Mouse (Mus musculus) C2C12 (cell line): ENCODE measurements around the gene Lsamp. TPM values are rescaled to one million over a fixed set of nuclear protein-coding genes. Genes with fewer than 3 reads are reported as not detected.
"Not testable (repeated sequence)": the region's sequence is repeated elsewhere in the genome, so short reads cannot be mapped to it uniquely, and the experiment has no call there.

Experiments used
- H3K27me3 ChIP-seq: one replicate; pipeline ENCODE4 v1.6.1; 2011; ENCODE audit not compliant: control insufficient read depth, insufficient read depth, insufficient read length
- H3K36me3 ChIP-seq: one replicate; pipeline ENCODE4 v1.6.1; 2011; ENCODE audit not compliant: control insufficient read depth, insufficient read depth
- H3K4me3 ChIP-seq: one replicate; pipeline ENCODE4 v1.5.1; 2011; ENCODE audit warnings: mild to moderate bottlenecking, control low read depth; ENCODE audit not compliant: poor library complexity, insufficient read depth, severe bottlenecking
- H3K79me2 ChIP-seq: one replicate; pipeline ENCODE4 v1.6.1; 2011; ENCODE audit not compliant: control insufficient read depth, insufficient read depth
- H3K79me3 ChIP-seq: one replicate; pipeline ENCODE4 v1.6.1; 2011; ENCODE audit warnings: low read depth, control low read depth
- H3ac ChIP-seq: one replicate; pipeline ENCODE3; 2011; ENCODE audit warnings: low read depth; ENCODE audit not compliant: control insufficient read depth, insufficient read length
- CEBPB ChIP-seq: IDR thresholded peaks from one replicate; pipeline ENCODE4 v1.6.1; 2011; ENCODE audit warnings: low read depth, mild to moderate bottlenecking, control low read depth, moderate library complexity
- CTCF ChIP-seq: IDR thresholded peaks from one replicate; pipeline ENCODE4 v1.5.1; 2011; ENCODE audit not compliant: control insufficient read depth, insufficient read depth, insufficient read length
- FOSL1 ChIP-seq: IDR thresholded peaks from one replicate; pipeline ENCODE4 v1.8.0; 2011; ENCODE audit warnings: mild to moderate bottlenecking, low read length; ENCODE audit not compliant: poor library complexity, insufficient read depth, severe bottlenecking
- MAX ChIP-seq: IDR thresholded peaks from one replicate; pipeline ENCODE4 v1.6.1; 2011; ENCODE audit warnings: mild to moderate bottlenecking, control low read depth
- MYOD1 ChIP-seq: IDR thresholded peaks from one replicate; pipeline ENCODE4 v1.6.1; 2011; ENCODE audit warnings: low read depth; ENCODE audit not compliant: control insufficient read depth, insufficient read length
- MYOG ChIP-seq: IDR thresholded peaks from one replicate; pipeline ENCODE4 v1.6.1; 2011; ENCODE audit not compliant: control insufficient read depth, insufficient read length; ENCODE audit errors: extremely low read depth
- USF1 ChIP-seq: IDR thresholded peaks from one replicate; pipeline ENCODE4 v1.6.1; 2011; ENCODE audit warnings: low read depth, mild to moderate bottlenecking, control low read depth, moderate library complexity
- polyA plus RNA-seq: library from polyadenylated mRNA; unstranded; fragments of >200 nt; fragmentation: generic; extraction: Trizol; gene quantifications from one replicate; pipeline ENCODE4 v1.2.1, GENCODE M21; 2012; ENCODE audit warnings: missing spikeins

The Lsamp gene
- polyA plus RNA-seq, 1 experiment: not detected

DNA sequence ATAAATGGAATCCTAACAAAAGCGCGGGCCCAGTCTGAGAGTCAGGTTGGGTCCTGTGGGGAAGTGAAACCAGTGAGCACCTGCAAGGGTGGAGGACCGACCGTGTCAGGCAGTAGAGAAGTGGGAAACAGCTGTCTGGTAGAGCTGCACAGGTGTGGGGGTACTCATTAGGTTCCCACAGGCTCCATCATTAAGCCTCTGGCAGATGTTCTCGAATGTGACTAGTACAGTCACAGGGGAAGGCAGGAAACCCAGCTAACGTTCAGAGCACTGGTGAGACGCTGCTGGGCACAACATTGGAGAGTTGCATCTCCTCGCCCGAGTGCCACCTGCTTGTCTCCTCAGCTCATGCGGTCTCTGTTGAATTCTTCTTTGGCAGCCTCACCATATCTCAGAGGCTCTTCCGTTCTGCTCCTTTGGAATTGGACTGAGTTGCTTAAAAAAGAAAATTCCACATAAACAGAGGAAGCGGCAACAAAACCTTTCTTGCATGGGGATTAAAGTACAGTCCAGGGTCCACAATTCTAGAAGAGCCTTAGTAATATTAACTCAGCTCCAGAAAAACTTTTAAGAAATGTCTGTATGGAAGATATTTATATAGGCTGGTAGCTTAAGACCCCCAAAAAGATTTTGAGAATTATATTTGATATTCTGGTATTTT is 588.1 kb downstream of the Lsamp start:
- Histone ChIP-seq H3ac (no peak overlapping the region), H3K36me3 (no peaks in the 10 kb centered on the region), H3K79me2 (no peaks in the 10 kb centered on the region), H3K27me3 (no peaks in the 10 kb centered on the region), H3K4me3 (no peak overlapping the region), H3K79me3 (no peaks in the 10 kb centered on the region)
- no peak for TF ChIP-seq MAX
- TF ChIP-seq CTCF: no peak
- no peak for TF ChIP-seq MYOG
- no peak for TF ChIP-seq CEBPB
- no peak for TF ChIP-seq FOSL1
- no peak for TF ChIP-seq MYOD1

DNA sequence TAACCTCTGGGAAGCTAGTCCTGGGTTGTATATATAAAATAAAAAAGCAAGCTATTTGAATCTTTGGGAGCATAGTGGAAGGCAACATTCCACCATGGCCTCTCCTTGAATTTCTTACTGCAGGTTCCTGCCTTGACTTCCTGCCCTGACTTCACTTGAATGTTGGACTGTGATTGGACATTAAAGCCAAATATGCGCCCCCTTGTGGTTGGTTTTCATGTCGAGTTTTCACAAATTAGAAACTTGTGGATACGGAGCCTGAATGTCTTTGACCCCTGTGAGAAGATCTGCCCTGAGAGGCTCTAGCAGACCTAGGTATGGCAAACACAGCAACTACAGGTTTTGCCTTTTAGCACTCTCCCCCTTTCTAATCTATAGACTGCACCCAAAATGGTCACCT is 597.9 kb downstream of the Lsamp start:
- Histone ChIP-seq H3ac (no peak overlapping the region), H3K27me3 (no peaks in the 10 kb centered on the region), H3K79me2 (no peaks in the 10 kb centered on the region), H3K36me3 (no peaks in the 10 kb centered on the region), H3K79me3 (no peaks in the 10 kb centered on the region), H3K4me3 (no peak overlapping the region)
- no peak for TF ChIP-seq MAX
- TF ChIP-seq USF1: no peak
- TF ChIP-seq CEBPB: no peak
- no peak for TF ChIP-seq MYOD1
- no peak for TF ChIP-seq MYOG
- no peak for TF ChIP-seq CTCF
- no peak for TF ChIP-seq FOSL1

DNA sequence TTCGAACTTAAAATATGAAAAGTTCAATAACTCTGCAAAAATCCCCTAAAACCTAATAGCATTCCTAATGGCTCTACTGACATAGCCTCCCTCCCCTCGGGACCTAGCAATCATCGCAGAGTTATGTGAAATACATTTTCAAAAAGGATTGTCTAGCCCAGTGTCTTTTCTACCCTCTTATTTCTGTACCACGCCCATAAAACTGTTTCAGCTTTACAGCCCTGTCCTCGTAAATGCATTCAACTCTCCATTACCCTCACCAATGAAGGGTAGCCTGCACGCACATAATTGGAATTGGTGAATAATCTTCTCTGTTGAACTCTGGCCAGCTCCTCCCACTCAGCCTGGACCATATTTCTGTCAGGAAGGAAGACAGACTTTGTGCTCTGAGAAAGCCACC is 609.0 kb downstream of the Lsamp start:
- H3K27me3 ChIP-seq: no peaks in the 10 kb centered on the region
- no peaks in the 10 kb centered on the region for H3K36me3 ChIP-seq
- H3K79me3 ChIP-seq: no peaks in the 10 kb centered on the region
- H3ac ChIP-seq: no peak overlapping the region
- no peaks in the 10 kb centered on the region for H3K79me2 ChIP-seq
- TF ChIP-seq MYOD1: no peak
- no peak for TF ChIP-seq CTCF
- TF ChIP-seq MYOG: no peak
- no peak for TF ChIP-seq USF1
- no peak for TF ChIP-seq FOSL1
- TF ChIP-seq MAX: no peak
- no peak for TF ChIP-seq CEBPB
- no peak overlapping the region for H3K4me3 ChIP-seq

DNA sequence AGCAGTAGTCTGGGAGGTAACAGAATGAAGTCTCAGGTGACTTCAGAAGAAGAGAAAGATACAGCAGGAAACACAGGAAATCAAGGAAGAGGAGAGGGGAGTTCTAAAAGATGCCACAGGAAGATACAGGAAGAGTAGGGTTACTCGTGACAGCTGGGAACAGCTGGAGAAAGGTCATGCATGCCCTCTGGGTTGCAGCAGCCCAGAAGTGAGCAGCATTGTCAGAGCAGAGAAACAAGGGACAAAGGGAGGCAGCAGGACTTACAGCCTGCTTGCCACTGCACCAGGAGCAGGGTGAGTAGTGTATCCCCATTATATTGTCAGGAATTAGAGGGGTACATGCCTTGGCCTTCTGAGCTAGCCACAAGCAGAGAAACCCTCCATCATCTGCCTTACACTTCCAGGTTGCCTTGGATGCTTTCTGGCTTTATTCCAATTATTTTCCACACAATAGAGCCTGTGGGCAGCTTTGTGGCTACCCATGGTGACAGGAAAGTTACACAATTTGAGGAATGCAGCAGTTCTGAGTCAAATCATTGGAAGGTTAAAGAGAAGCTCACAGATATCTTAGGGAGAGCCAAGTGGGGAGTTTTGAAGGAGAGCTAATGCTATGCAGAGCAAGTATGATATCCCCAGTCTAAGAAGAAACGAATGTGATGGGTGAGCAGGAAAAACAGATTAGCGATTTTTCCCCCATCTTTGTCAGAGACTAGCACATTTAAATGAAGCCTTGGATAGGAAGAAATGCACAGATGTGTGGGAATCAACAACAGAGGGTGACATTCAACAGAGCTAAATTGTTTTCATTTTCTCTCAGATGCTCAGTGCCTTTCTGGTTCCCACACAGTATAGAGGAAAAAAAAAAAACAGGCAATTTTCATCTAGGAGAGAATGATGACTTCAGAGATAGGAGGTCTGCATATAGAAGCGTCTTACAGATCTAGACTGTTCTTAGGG is 617.5 kb downstream of the Lsamp start:
- no peaks in the 10 kb centered on the region for H3K27me3 ChIP-seq
- no peak for TF ChIP-seq MYOD1
- TF ChIP-seq USF1: no peak
- TF ChIP-seq MAX: no peak
- TF ChIP-seq CEBPB: no peak
- no peak for TF ChIP-seq CTCF
- no peak for TF ChIP-seq FOSL1
- TF ChIP-seq MYOG: no peak
- H3ac ChIP-seq: no peak overlapping the region
- H3K79me3 ChIP-seq: no peaks in the 10 kb centered on the region
- H3K79me2 ChIP-seq: no peaks in the 10 kb centered on the region
- H3K36me3 ChIP-seq: no peaks in the 10 kb centered on the region
- H3K4me3 ChIP-seq: no peak overlapping the region

DNA sequence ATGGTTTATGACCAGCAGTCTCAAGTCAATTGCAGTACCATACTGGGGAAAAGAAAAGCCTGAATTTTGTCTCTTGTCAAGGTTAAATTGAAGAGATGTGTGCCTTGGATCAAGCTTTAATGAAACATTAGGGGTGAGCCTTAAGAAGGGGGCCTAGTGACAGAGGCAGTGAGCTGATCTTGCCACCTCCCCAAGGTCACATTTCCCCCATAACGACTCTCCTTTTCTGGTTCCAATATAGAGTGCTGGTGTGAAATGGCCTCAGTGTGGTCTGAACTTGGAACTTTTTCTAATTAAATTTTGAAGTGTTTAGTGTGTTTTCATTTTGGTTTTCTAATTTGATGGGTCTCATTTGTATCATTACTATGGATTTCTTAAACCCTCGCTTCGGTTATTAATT is 623.3 kb downstream of the Lsamp start:
- no peaks in the 10 kb centered on the region for H3K27me3 ChIP-seq

DNA sequence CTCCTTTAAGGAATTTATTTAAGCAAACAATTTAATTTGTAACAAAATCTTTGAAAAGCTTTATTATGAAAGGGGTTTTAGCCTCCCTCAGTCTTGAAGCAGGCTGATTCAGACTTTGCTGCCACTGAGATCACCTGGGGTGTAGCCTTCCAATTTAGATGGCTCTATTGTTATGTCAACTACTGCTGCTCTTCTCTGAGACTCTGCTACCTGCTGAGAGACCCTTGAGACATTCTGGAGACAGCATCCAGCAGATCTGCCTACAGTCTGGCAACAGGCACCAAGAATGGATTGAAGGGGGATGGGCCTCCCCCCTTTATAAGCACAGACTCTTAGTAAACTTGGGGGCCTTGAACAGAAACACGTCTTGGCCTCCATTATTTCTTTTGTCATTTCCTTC is 632.5 kb downstream of the Lsamp start:
- H3K36me3 ChIP-seq, H3K4me3 ChIP-seq, H3K79me2 ChIP-seq, H3K79me3 ChIP-seq, H3ac ChIP-seq, H3K27me3 ChIP-seq: not testable (repeated sequence)

More for the DNA sequence above, 623.3 kb downstream of the Lsamp start:
- TF ChIP-seq MAX (no peak), FOSL1 (no peak), CEBPB (no peak), USF1 (no peak), CTCF (no peak), MYOD1 (no peak), MYOG (no peak)
- no peaks in the 10 kb centered on the region for H3K79me2 ChIP-seq
- H3K36me3 ChIP-seq: no peaks in the 10 kb centered on the region
- no peak overlapping the region for H3ac ChIP-seq
- H3K79me3 ChIP-seq: no peaks in the 10 kb centered on the region
- H3K4me3 ChIP-seq: no peak overlapping the region

DNA sequence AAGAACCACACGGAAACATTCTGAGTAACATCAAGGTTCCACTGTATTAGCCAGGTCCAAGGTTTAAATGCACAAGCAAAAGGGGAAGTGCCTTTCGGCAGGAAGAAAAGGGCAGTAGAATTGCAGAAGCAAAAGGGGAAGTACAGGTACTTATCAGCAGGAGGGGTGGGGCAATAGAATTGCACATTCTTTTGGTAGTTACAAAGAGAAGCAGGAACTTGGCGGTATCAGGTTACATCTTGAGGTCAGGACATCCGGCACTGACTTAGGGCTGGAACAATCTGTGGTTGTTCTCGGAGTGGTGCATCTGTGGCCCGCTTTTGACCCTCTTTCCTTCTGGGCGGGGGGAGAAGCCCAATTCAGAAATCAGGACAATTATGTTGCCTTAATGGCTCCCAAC is 636.9 kb downstream of the Lsamp start:
- H3K79me2 ChIP-seq, H3K27me3 ChIP-seq, H3ac ChIP-seq, H3K79me3 ChIP-seq, H3K4me3 ChIP-seq, H3K36me3 ChIP-seq: not testable (repeated sequence)
